Mouse (Mus musculus) spleen, postnatal 36 days (tissue): ENCODE data around the gene Tmem263.

Source experiments
- DNase-seq, 2 experiments: peaks; one replicate each; pipeline ENCODE4 v3.0.0; 2022; ENCODE audit warnings: low spot score in 2 of 2, mixed read lengths in 1 of 2

Tmem263 gene

GRCm38 (mm10) chr10:85102247-85103084 lies at the start of gene Tmem263, which contains the start of gene Fhl4:
Gene Tmem263 (plus strand): TSS chr10:85102627.
Gene Fhl4 (minus strand): TSS chr10:85102495.
- DNase-seq = peak; percentile 78 to 80

GRCm38 (mm10) chr10:85054876-85055275 lies 47.6 kb upstream of the Tmem263 start:
- no peak for DNase-seq

GRCm38 (mm10) chr10:85071605-85072152 lies 30.7 kb upstream of the Tmem263 start:
- DNase-seq = no peak

GRCm38 (mm10) chr10:85101841-85102240 lies 586 bp upstream of the Tmem263 start:
- peak in 1 of 2 experiments; percentile 1 for DNase-seq

- DNase-seq = peak; percentile 9 to 10
These were observed 858 bp downstream of the Tmem263 start for GRCm38 (mm10) chr10:85103085-85103885.

- no peak for DNase-seq
These were observed 12.0 kb downstream of the Tmem263 start for GRCm38 (mm10) chr10:85114409-85114808.

GRCm38 (mm10) chr10:85125184-85125583 lies 22.8 kb downstream of the Tmem263 start:
- no peak for DNase-seq

GRCm38 (mm10) chr10:85127395-85128287 lies 25.2 kb downstream of the Tmem263 start, which contains the start of gene Mterf2:
Gene Mterf2 (minus strand): TSS chr10:85128027.
- peak; percentile 95 to 96 for DNase-seq

- DNase-seq = peak; percentile 72 to 73
These were observed 26.0 kb downstream of the Tmem263 start for GRCm38 (mm10) chr10:85128453-85128852.

- no peak for DNase-seq
These were observed 34.1 kb downstream of the Tmem263 start for GRCm38 (mm10) chr10:85136573-85136972.

GRCm38 (mm10) chr10:85141465-85141864 lies 39.0 kb downstream of the Tmem263 start:
- DNase-seq = no peak

GRCm38 (mm10) chr10:85146282-85146681 lies 43.9 kb downstream of the Tmem263 start:
- no peak for DNase-seq

- no peak for DNase-seq
These were observed 46.8 kb downstream of the Tmem263 start for GRCm38 (mm10) chr10:85149226-85149625.

- peak; percentile 16 to 33 for DNase-seq
These were observed 51.8 kb downstream of the Tmem263 start for GRCm38 (mm10) chr10:85154195-85154594.

- DNase-seq = no peak
These were observed 55.0 kb downstream of the Tmem263 start for GRCm38 (mm10) chr10:85157451-85157850.

- DNase-seq = no peak
These were observed 57.7 kb downstream of the Tmem263 start for GRCm38 (mm10) chr10:85159989-85160619.

GRCm38 (mm10) chr10:85161745-85162351 lies 59.4 kb downstream of the Tmem263 start:
- DNase-seq = no peak

GRCm38 (mm10) chr10:85164791-85165190 lies 62.4 kb downstream of the Tmem263 start:
- DNase-seq = no peak

GRCm38 (mm10) chr10:85165306-85165705 lies 62.9 kb downstream of the Tmem263 start:
- DNase-seq = no peak
